Mouse (Mus musculus): ENCODE measurements at regions not wholly inside any gene's neighbourhood (a gene's known extent, or its start where the extent isn't known, plus 50 kb on each side); places are given as distances from the start of the nearest gene placed in this dataset.
"Not testable (repeated sequence)": the region's sequence is repeated elsewhere in the genome, so short reads cannot be mapped to it uniquely, and the experiment has no call there.

- H3K36me3 ChIP-seq: no peaks in the 10 kb centered on the region
- no peak overlapping the region for H3K4me2 ChIP-seq (replicated peaks)
- no peak for ATAC-seq (ENCODE audit: low FRiP score, low read depth)
- H3K4me3 ChIP-seq: no peak overlapping the region
- WGBS: 87% methylated on average over 7 of the region's 7 CpGs
- H3K4me1 ChIP-seq: no peaks in the 10 kb centered on the region
- no peak overlapping the region for H3K27ac ChIP-seq
- H3K27me3 ChIP-seq: no peaks in the 10 kb centered on the region
- no peaks in the 10 kb centered on the region for H3K9me3 ChIP-seq
- H3K9ac ChIP-seq: no peak overlapping the region
These were observed 55.9 kb downstream of the Tmem121 start for GRCm38 (mm10) chr12:113241373-113242193.

GRCm38 (mm10) chr12:113242194-113242510, 56.4 kb downstream of the Tmem121 start:
- no peak for ATAC-seq (ENCODE audit: low FRiP score, low read depth)
- Histone ChIP-seq H3K27ac (no peak overlapping the region), H3K4me1 (no peaks in the 10 kb centered on the region), H3K36me3 (no peaks in the 10 kb centered on the region), H3K27me3 (no peaks in the 10 kb centered on the region), H3K4me3 (no peak overlapping the region), H3K9ac (no peak overlapping the region), H3K9me3 (no peaks in the 10 kb centered on the region), H3K4me2 (replicated peaks) (no peak overlapping the region)
- WGBS: 86% methylated on average over 3 of the region's 3 CpGs

- H3K36me3 ChIP-seq: no peaks in the 10 kb centered on the region
- H3K9ac ChIP-seq: no peak overlapping the region
- no peak for ATAC-seq (ENCODE audit: low FRiP score, low read depth)
- H3K4me3 ChIP-seq: no peak overlapping the region
- 84% methylated on average over 2 of the region's 2 CpGs for WGBS
- H3K27ac ChIP-seq: no peak overlapping the region
- no peaks in the 10 kb centered on the region for H3K4me1 ChIP-seq
- no peak overlapping the region for H3K4me2 ChIP-seq (replicated peaks)
- H3K9me3 ChIP-seq: no peaks in the 10 kb centered on the region
- H3K27me3 ChIP-seq: no peaks in the 10 kb centered on the region
These were observed 59.0 kb downstream of the Tmem121 start for GRCm38 (mm10) chr12:113244685-113245084.

GRCm38 (mm10) chr12:113253446-113254424, 68.0 kb downstream of the Tmem121 start:
- not testable (repeated sequence) for H3K4me1 ChIP-seq; H3K9ac ChIP-seq; H3K4me2 ChIP-seq (replicated peaks); H3K27ac ChIP-seq; H3K36me3 ChIP-seq; H3K9me3 ChIP-seq; ATAC-seq (ENCODE audit: low FRiP score, low read depth); H3K27me3 ChIP-seq; H3K4me3 ChIP-seq
- 84% methylated on average over 2 of the region's 2 CpGs for WGBS

- no peaks in the 10 kb centered on the region for H3K9me3 ChIP-seq
- H3K27me3 ChIP-seq: no peaks in the 10 kb centered on the region
- no peak for ATAC-seq (ENCODE audit: low FRiP score, low read depth)
- H3K36me3 ChIP-seq: no peaks in the 10 kb centered on the region
- H3K4me1 ChIP-seq: no peaks in the 10 kb centered on the region
- H3K27ac ChIP-seq: no peak overlapping the region
- H3K9ac ChIP-seq: no peak overlapping the region
- 88% methylated on average over 3 of the region's 3 CpGs for WGBS
- no peak overlapping the region for H3K4me2 ChIP-seq (replicated peaks)
- no peak overlapping the region for H3K4me3 ChIP-seq
These were observed 69.6 kb downstream of the Tmem121 start for GRCm38 (mm10) chr12:113255331-113255730.

GRCm38 (mm10) chr12:113256628-113257027, 70.9 kb downstream of the Tmem121 start:
- Histone ChIP-seq H3K4me3 (no peak overlapping the region), H3K4me2 (replicated peaks) (no peak overlapping the region), H3K27ac (no peak overlapping the region), H3K9me3 (no peaks in the 10 kb centered on the region), H3K4me1 (no peaks in the 10 kb centered on the region), H3K27me3 (no peaks in the 10 kb centered on the region), H3K36me3 (no peaks in the 10 kb centered on the region), H3K9ac (no peak overlapping the region)
- no peak for ATAC-seq (ENCODE audit: low FRiP score, low read depth)
- WGBS: 70% methylated on average over 2 of the region's 2 CpGs

- H3K4me2 ChIP-seq (replicated peaks): no peak overlapping the region
- 63% methylated on average over 2 of the region's 2 CpGs for WGBS
- H3K4me3 ChIP-seq: no peak overlapping the region
- H3K27me3 ChIP-seq: no peaks in the 10 kb centered on the region
- no peak for ATAC-seq (ENCODE audit: low FRiP score, low read depth)
- no peak overlapping the region for H3K27ac ChIP-seq
- no peaks in the 10 kb centered on the region for H3K4me1 ChIP-seq
- no peaks in the 10 kb centered on the region for H3K36me3 ChIP-seq
- H3K9ac ChIP-seq: no peak overlapping the region
- H3K9me3 ChIP-seq: no peaks in the 10 kb centered on the region
These were observed 71.5 kb downstream of the Tmem121 start for GRCm38 (mm10) chr12:113257243-113257642.

- 78% methylated on average over 3 of the region's 3 CpGs for WGBS
- Histone ChIP-seq H3K36me3 (no peaks in the 10 kb centered on the region), H3K4me1 (no peaks in the 10 kb centered on the region)
These were observed 73.7 kb downstream of the Tmem121 start for GRCm38 (mm10) chr12:113259476-113259875.

GRCm38 (mm10) chr12:113260304-113260703, 74.6 kb downstream of the Tmem121 start:
- no peak overlapping the region for H3K9ac ChIP-seq
- H3K4me3 ChIP-seq: no peak overlapping the region
- H3K27ac ChIP-seq: no peak overlapping the region
- 79% methylated on average over 6 of the region's 6 CpGs for WGBS
- no peaks in the 10 kb centered on the region for H3K9me3 ChIP-seq
- H3K4me1 ChIP-seq: no peaks in the 10 kb centered on the region
- no peak for ATAC-seq (ENCODE audit: low FRiP score, low read depth)
- H3K27me3 ChIP-seq: no peaks in the 10 kb centered on the region
- no peaks in the 10 kb centered on the region for H3K36me3 ChIP-seq
- no peak overlapping the region for H3K4me2 ChIP-seq (replicated peaks)

More at GRCm38 (mm10) chr12:113259476-113259875, 73.7 kb downstream of the Tmem121 start:
- no peak overlapping the region for H3K4me3 ChIP-seq
- no peaks in the 10 kb centered on the region for H3K27me3 ChIP-seq
- H3K4me2 ChIP-seq (replicated peaks): no peak overlapping the region
- H3K27ac ChIP-seq: no peak overlapping the region
- no peaks in the 10 kb centered on the region for H3K9me3 ChIP-seq
- no peak for ATAC-seq (ENCODE audit: low FRiP score, low read depth)
- H3K9ac ChIP-seq: no peak overlapping the region

- Histone ChIP-seq H3K36me3 (no peaks in the 10 kb centered on the region), H3K4me3 (no peak overlapping the region), H3K4me2 (replicated peaks) (no peak overlapping the region), H3K9me3 (no peaks in the 10 kb centered on the region), H3K27ac (no peak overlapping the region), H3K27me3 (no peaks in the 10 kb centered on the region), H3K4me1 (no peaks in the 10 kb centered on the region), H3K9ac (no peak overlapping the region)
- 78% methylated on average over 2 of the region's 2 CpGs for WGBS
- 0 out of 2 replicates have a peak, but pooled peaks have one; percentile 37 for ATAC-seq (ENCODE audit: low FRiP score, low read depth)
These were observed 90.2 kb downstream of the Tmem121 start for GRCm38 (mm10) chr12:113275934-113276333.

- 81% methylated on average over 1 of the region's 1 CpGs for WGBS
- Histone ChIP-seq H3K36me3 (no peaks in the 10 kb centered on the region), H3K9me3 (no peaks in the 10 kb centered on the region), H3K9ac (no peak overlapping the region), H3K4me3 (no peak overlapping the region), H3K27me3 (no peaks in the 10 kb centered on the region), H3K4me1 (no peaks in the 10 kb centered on the region), H3K4me2 (replicated peaks) (no peak overlapping the region), H3K27ac (no peak overlapping the region)
- peak; percentile 37; the same call in 1 of the 2 replicates for ATAC-seq (ENCODE audit: low FRiP score, low read depth)
These were observed 90.7 kb downstream of the Tmem121 start for GRCm38 (mm10) chr12:113276355-113276942.

GRCm38 (mm10) chr12:113277741-113278140, 92.0 kb downstream of the Tmem121 start:
- WGBS: 85% methylated on average over 5 of the region's 5 CpGs

More at GRCm38 (mm10) chr12:113277741-113278140, 92.0 kb downstream of the Tmem121 start:
- H3K4me3 ChIP-seq: no peak overlapping the region
- no peak overlapping the region for H3K4me2 ChIP-seq (replicated peaks)
- no peaks in the 10 kb centered on the region for H3K4me1 ChIP-seq
- no peaks in the 10 kb centered on the region for H3K9me3 ChIP-seq
- no peak for ATAC-seq (ENCODE audit: low FRiP score, low read depth)
- H3K9ac ChIP-seq: no peak overlapping the region
- H3K27me3 ChIP-seq: no peaks in the 10 kb centered on the region
- no peak overlapping the region for H3K27ac ChIP-seq
- no peaks in the 10 kb centered on the region for H3K36me3 ChIP-seq
